Comparison of ENCODE assay signal across 20 mouse cellular contexts in genomic region chr5:150023476-150023875, GRCm38 (mm10). TPM values are rescaled to one million over a fixed set of nuclear protein-coding genes. Genes with fewer than 3 reads are reported as not detected.
DNase-seq lines count a peak whose midpoint lies in the region; TF ChIP-seq lines count a peak whose summit lies in the region.
"Had no signal": no experiment of that assay in that cellular context is flagged by ENCODE, and none has a peak within 500 bp of the region (broad histone marks: within the 10 kb centered on the region; RNA-seq: fewer than 3 reads in every experiment).

No protein-coding gene starts in this region.

- H3K4me3 ChIP-seq in gastrocnemius, adult 2 months: no peak overlapping the region
- H3K4me3 ChIP-seq in left cerebral cortex, adult 2 months: no peak overlapping the region
- peak overlapping the region; percentile 32 for H3K4me3 ChIP-seq in testis, adult 2 months (ENCODE audit: control insufficient read depth, low read depth, low read length)
- H3K4me3 ChIP-seq: embryonic facial prominence, embryonic 10.5 days; heart, embryonic 12.5 days; kidney, embryonic 15.5 days; limb, embryonic 10.5 days had no signal

- no peak overlapping the region for H3K27ac ChIP-seq in gastrocnemius, adult 2 months
- H3K27ac ChIP-seq in left cerebral cortex, adult 2 months: no peak overlapping the region
- no peak overlapping the region for H3K27ac ChIP-seq in testis, adult 2 months (ENCODE audit: control insufficient read depth, insufficient read depth, low read depth, low read length)
- H3K27ac ChIP-seq: embryonic facial prominence, embryonic 10.5 days; kidney, embryonic 15.5 days; limb, embryonic 10.5 days; macrophage had no signal

- intact Hi-C loops in gastrocnemius, adult 2 months (cut with DNase I): no loop called here
- intact Hi-C loops in left cerebral cortex, adult 2 months (cut with DNase I): loop anchor here (5.0 to 10.0 kb wide), 3 partner anchors 106 to 376 kb away; no protein-coding TSS in a partner anchor

- TF ChIP-seq POLR2A in testis, adult 2 months (IDR thresholded peaks at IDR 0.05; ENCODE audit: control insufficient read depth, low read depth, low read length): no peak

- DNase-seq in gastrocnemius, adult 2 months: no peak
- DNase-seq in gastrocnemius, adult 8-10 months (ENCODE audit: low spot score in 2 of 2): no peak
- no peak for DNase-seq in left cerebral cortex, adult 2 months (ENCODE audit: extremely low spot score in 1 of 2, low spot score in 2 of 2)
- DNase-seq in left cerebral cortex, adult 11 months (ENCODE audit: low spot score): no peak
- no peak for DNase-seq in testis, postnatal 10 days (ENCODE audit: low spot score)
- DNase-seq in testis, postnatal 14 days (ENCODE audit: low spot score): peak; percentile 48
- DNase-seq in gastrocnemius, adult 18-20 months (ENCODE audit: low spot score): no peak
- DNase-seq: adrenal gland, postnatal 14 days; cerebellum, adult 18-20 months; gastrocnemius, postnatal 14 days; heart, postnatal 4 days; thymus, postnatal 14 days had no signal

- peak; percentile 26; the same call in 1 of the 2 replicates for TF ChIP-seq CTCF in gastrocnemius, adult 2 months (IDR thresholded peaks at IDR 0.05)
- TF ChIP-seq CTCF in left cerebral cortex, adult 2 months (IDR thresholded peaks at IDR 0.05): peak; percentile 13; the same call in 1 of the 2 replicates
- TF ChIP-seq CTCF in testis, adult 2 months (IDR thresholded peaks at IDR 0.05; ENCODE audit: control insufficient read depth, insufficient read depth, insufficient replicate concordance, low read depth, low read length): peak; percentile 43; the same call in 1 of the 2 replicates

- H3K36me3 ChIP-seq in testis, adult 2 months (ENCODE audit: control insufficient read depth, insufficient read depth, low read length): no peaks in the 10 kb centered on the region
- H3K36me3 ChIP-seq: embryonic facial prominence, embryonic 10.5 days; heart, embryonic 12.5 days; kidney, embryonic 15.5 days; limb, embryonic 10.5 days had no signal

- no peaks in the 10 kb centered on the region for H3K27me3 ChIP-seq in testis, adult 2 months (ENCODE audit: control insufficient read depth, insufficient read depth, low read length)

- H3K4me1 ChIP-seq in testis, adult 2 months (ENCODE audit: control insufficient read depth, insufficient read depth, low read length): peaks cover 2% of the 10 kb centered on the region
- H3K4me1 ChIP-seq: heart, embryonic 12.5 days had no signal

RNA-seq across cellular contexts. Expression of gene Rxfp2, which starts 5.0 kb away (rescaled TPM):
- total RNA-seq in gastrocnemius, adult 2 months (2021): not detected
- total RNA-seq in gastrocnemius, adult 8-10 months (2022): not detected
- 1 to 10 TPM in 1 of 2 experiments, under 1 TPM in 1; 0.87 to 1.6 TPM for total RNA-seq in left cerebral cortex, adult 2 months (2021)
- 14.1 and 14.5 TPM in 2 replicates for polyA plus RNA-seq in testis, adult 2 months (2012; rRNA removed)
- total RNA-seq in gastrocnemius, adult 18-20 months (2021): not detected
- total RNA-seq: gastrocnemius, postnatal 14 days; heart, postnatal 4 days had no signal
- polyA plus RNA-seq: activated CD4-positive, CD25-positive, alpha-beta regulatory T cell, adult 4 months; liver, embryonic 16.5 days; macrophage had no signal
